Mouse (Mus musculus) stomach, embryonic 14.5 days (tissue): ENCODE measurements at regions not wholly inside any gene's neighbourhood (a gene's known extent, or its start where the extent isn't known, plus 50 kb on each side); places are given as distances from the start of the nearest gene placed in this dataset.
A peak's percentile ranks its signal among the peaks of the same experiment; 100 is the strongest.
"Not testable (repeated sequence)": the region's sequence is repeated elsewhere in the genome, so short reads cannot be mapped to it uniquely, and the experiment has no call there.

Experiments
- ATAC-seq: fragments of 200-750 bp; cut with Nextera tagmentation; 2 replicates; pipeline ENCODE4 v1.8.0; 2017; ENCODE audit warnings: low read depth, moderate TSS enrichment; ENCODE audit not compliant: insufficient number of reproducible peaks, insufficient read depth, low FRiP score
- H3K27ac ChIP-seq: fragments of 300-500 bp; sonication (generic); 2 replicates; pipeline ENCODE4 v1.5.1; 2014; ENCODE audit warnings: mild to moderate bottlenecking, low read length, moderate library complexity, mixed read lengths
- H3K27me3 ChIP-seq: fragments of 300-500 bp; sonication (generic); 2 replicates; pipeline ENCODE4 v1.6.1; 2014; ENCODE audit warnings: low read length, control low read depth, mixed read lengths; ENCODE audit not compliant: control insufficient read depth, insufficient read depth
- H3K36me3 ChIP-seq: fragments of 300-500 bp; sonication (generic); 2 replicates; pipeline ENCODE4 v1.6.1; 2014; ENCODE audit warnings: mild to moderate bottlenecking, control low read depth, low read length, moderate library complexity, mixed read lengths; ENCODE audit not compliant: control insufficient read depth, insufficient read depth
- H3K4me1 ChIP-seq: fragments of 300-500 bp; sonication (generic); 2 replicates; pipeline ENCODE4 v1.6.1; 2014; ENCODE audit warnings: low read length, control low read depth, mixed read lengths; ENCODE audit not compliant: control insufficient read depth, insufficient read depth
- H3K4me2 ChIP-seq: fragments of 300-500 bp; sonication (generic); replicated peaks from 2 replicates; pipeline ENCODE4 v1.6.1; 2014; ENCODE audit warnings: low read depth, low read length, control low read depth
- H3K4me3 ChIP-seq: fragments of 300-500 bp; sonication (generic); 2 replicates; pipeline ENCODE4 v1.5.1; 2014; ENCODE audit warnings: low read depth, low read length, control low read depth
- H3K9ac ChIP-seq: fragments of 300-500 bp; sonication (generic); replicated peaks from 2 replicates; pipeline ENCODE4 v1.6.1; 2014; ENCODE audit warnings: low read depth, mild to moderate bottlenecking, control low read depth, low read length, moderate library complexity, mixed read lengths
- H3K9me3 ChIP-seq: fragments of 300-500 bp; sonication (generic); 2 replicates; pipeline ENCODE4 v1.6.1; 2016; ENCODE audit warnings: low read depth, low read length, control low read depth; ENCODE audit not compliant: control insufficient read depth
- WGBS: fragments of 180-500 bp; shearing (Covaris S2); extraction: QIAGEN DNeasy Blood & Tissue Kit; methylation state at CpG from one replicate; pipeline ENCODE4 v1.1.7; 2014; 5-methylcytosine and 5-hydroxymethylcytosine counted together

GRCm38 (mm10) chr2:55253134-55253533 lies 182.6 kb upstream of the Kcnj3 start:
- Histone ChIP-seq H3K9ac (no peak overlapping the region), H3K27me3 (no peaks in the 10 kb centered on the region), H3K4me2 (no peak overlapping the region), H3K4me1 (no peaks in the 10 kb centered on the region), H3K4me3 (no peak overlapping the region), H3K36me3 (no peaks in the 10 kb centered on the region), H3K27ac (no peak overlapping the region), H3K9me3 (no peaks in the 10 kb centered on the region)
- ATAC-seq = 0 out of 2 replicates have a peak, but pooled peaks have one; percentile 18

- Histone ChIP-seq H3K4me2 (no peak overlapping the region), H3K9ac (no peak overlapping the region), H3K4me1 (no peaks in the 10 kb centered on the region), H3K9me3 (no peaks in the 10 kb centered on the region), H3K4me3 (no peak overlapping the region), H3K36me3 (no peaks in the 10 kb centered on the region), H3K27ac (no peak overlapping the region), H3K27me3 (no peaks in the 10 kb centered on the region)
- ATAC-seq = no peak
- 71% methylated on average over 1 of the region's 1 CpGs for WGBS
These were observed 173.0 kb upstream of the Kcnj3 start for GRCm38 (mm10) chr2:55262721-55263278.

GRCm38 (mm10) chr2:55263847-55264449 lies 171.8 kb upstream of the Kcnj3 start:
- Histone ChIP-seq H3K36me3 (no peaks in the 10 kb centered on the region), H3K27me3 (no peaks in the 10 kb centered on the region), H3K9ac (no peak overlapping the region), H3K4me2 (no peak overlapping the region), H3K4me3 (no peak overlapping the region), H3K9me3 (no peaks in the 10 kb centered on the region), H3K4me1 (no peaks in the 10 kb centered on the region), H3K27ac (no peak overlapping the region)
- ATAC-seq = no peak
- WGBS = 82% methylated on average over 1 of the region's 2 CpGs

- Histone ChIP-seq H3K9me3 (no peaks in the 10 kb centered on the region), H3K4me1 (no peaks in the 10 kb centered on the region), H3K9ac (no peak overlapping the region), H3K4me2 (no peak overlapping the region), H3K27me3 (no peaks in the 10 kb centered on the region), H3K4me3 (no peak overlapping the region), H3K27ac (no peak overlapping the region), H3K36me3 (no peaks in the 10 kb centered on the region)
- ATAC-seq = no peak
These were observed 129.4 kb upstream of the Kcnj3 start for GRCm38 (mm10) chr2:55306387-55306786.

- no peak overlapping the region for H3K9ac ChIP-seq
- no peak overlapping the region for H3K4me3 ChIP-seq
- no peaks in the 10 kb centered on the region for H3K4me1 ChIP-seq
- ATAC-seq = no peak
- H3K36me3 ChIP-seq = no peaks in the 10 kb centered on the region
- no peaks in the 10 kb centered on the region for H3K27me3 ChIP-seq
- no peak overlapping the region for H3K4me2 ChIP-seq
- no peak overlapping the region for H3K27ac ChIP-seq
- no peaks in the 10 kb centered on the region for H3K9me3 ChIP-seq
- WGBS = 84% methylated on average over 3 of the region's 3 CpGs
These were observed 120.1 kb upstream of the Kcnj3 start for GRCm38 (mm10) chr2:55315627-55316026.

- not testable (repeated sequence) for H3K9me3 ChIP-seq, H3K9ac ChIP-seq, H3K36me3 ChIP-seq, H3K4me2 ChIP-seq, H3K4me1 ChIP-seq, H3K27me3 ChIP-seq, H3K27ac ChIP-seq, H3K4me3 ChIP-seq, ATAC-seq
- 87% methylated on average over 5 of the region's 5 CpGs for WGBS
These were observed 81.7 kb upstream of the Kcnj3 start for GRCm38 (mm10) chr2:55354061-55354460.
